Mouse (Mus musculus) splenic B cell, adult 2 months (primary cell): ENCODE data around the gene Hoxa4.

Source experiments
- DNase-seq: peaks from one replicate; pipeline ENCODE4 v3.0.0-alpha.2; 2011; ENCODE audit warnings: low read depth, low spot score
- H3K27me3 ChIP-seq: 2 replicates; pipeline ENCODE4 v1.6.1; 2012; ENCODE audit warnings: mild to moderate bottlenecking, low read length, moderate library complexity, mixed read lengths; ENCODE audit not compliant: control insufficient read depth, poor library complexity, insufficient read depth, severe bottlenecking
- H3K36me3 ChIP-seq: 2 replicates; pipeline ENCODE4 v1.6.1; 2012; ENCODE audit warnings: mild to moderate bottlenecking, low read length, moderate library complexity, mixed read lengths; ENCODE audit not compliant: control insufficient read depth, poor library complexity, insufficient read depth, severe bottlenecking

The Hoxa4 gene

DNA sequence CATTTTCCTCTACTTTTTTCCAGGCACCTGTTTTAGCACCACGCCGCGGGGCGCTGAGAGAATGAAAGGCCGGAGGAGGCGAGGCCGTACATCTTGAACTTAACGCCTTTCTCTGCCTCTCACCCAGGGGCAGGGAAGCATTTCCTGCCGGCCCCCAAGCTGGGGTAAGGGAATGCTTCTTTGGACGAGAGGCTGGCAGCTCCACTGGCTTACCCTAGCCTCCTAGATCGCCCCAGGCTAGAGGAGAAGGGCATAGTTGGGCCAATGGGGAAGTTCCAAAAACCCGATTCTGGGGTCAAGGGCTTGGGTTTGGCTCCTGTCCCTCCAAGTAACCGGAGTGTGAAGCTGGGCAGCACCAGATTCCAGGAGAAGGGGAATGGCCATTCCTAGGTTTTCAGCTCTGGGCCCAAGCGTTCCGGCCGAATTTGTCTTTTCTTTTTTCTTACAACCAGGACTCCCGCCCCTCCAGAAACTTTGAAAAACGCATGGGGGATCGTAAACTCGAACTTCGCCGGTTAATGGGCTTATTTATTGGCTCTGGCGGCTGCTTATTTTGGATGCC, 41.5 kb upstream of the Hoxa4 start:
- no peak for DNase-seq
- peaks cover 10% of the 10 kb centered on the region for H3K27me3 ChIP-seq
- no peaks in the 10 kb centered on the region for H3K36me3 ChIP-seq

DNA sequence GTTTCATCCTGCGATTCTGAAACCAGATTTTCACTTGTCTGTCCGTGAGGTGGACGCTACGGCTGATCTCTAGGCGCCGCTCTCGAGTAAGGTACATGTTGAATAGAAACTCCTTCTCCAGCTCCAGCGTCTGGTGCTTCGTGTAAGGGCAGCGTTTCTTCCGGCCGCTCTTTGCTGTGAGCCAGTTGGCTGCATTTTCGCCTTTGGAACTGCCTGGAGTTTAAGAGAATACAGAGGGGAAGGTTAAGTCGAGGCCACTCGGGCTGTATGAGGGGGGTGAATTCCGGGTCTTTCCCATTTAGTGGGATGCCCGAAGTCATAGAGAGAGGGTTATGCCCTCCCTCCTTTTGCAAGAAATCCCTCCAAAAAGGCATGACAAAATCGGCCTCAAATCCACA, 41.0 kb upstream of the Hoxa4 start:
- Histone ChIP-seq H3K27me3 (peaks cover 10% of the 10 kb centered on the region), H3K36me3 (no peaks in the 10 kb centered on the region)
- DNase-seq: peak; percentile 44

DNA sequence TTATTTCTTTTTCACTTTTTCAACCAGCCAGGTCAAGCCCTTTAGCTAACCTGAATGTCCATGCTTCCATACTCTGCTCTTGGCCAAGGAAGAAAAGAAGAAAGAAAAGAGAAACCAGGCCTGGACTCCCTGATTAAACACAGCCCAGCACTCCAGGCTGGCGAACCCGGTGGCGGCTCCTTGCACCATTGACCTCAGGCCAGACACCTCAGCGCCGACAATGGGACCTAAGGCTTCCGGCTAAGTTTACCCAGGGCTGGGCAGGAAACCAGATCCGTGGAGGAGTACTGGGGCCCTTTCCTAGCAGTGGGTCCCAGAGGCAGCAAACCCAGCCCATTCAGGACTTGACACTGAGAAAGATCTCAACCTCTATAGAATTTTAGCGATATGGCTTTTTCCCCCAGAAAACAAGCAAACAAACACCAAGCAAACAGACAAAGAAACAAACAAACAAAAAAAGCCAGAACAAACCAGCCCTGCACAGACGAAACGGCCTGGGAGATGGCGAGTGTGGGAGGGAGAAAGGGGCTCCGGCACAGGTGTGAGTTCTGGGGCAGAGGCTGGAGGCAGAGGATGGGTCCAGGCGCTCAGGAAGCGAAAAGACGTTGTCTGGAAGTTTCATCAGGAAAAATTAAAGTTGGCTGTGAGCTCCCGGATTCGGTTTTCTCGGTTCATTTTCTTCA, 40.5 kb upstream of the Hoxa4 start:
- Histone ChIP-seq H3K36me3 (no peaks in the 10 kb centered on the region), H3K27me3 (peaks cover 10% of the 10 kb centered on the region)
- DNase-seq: no peak

DNA sequence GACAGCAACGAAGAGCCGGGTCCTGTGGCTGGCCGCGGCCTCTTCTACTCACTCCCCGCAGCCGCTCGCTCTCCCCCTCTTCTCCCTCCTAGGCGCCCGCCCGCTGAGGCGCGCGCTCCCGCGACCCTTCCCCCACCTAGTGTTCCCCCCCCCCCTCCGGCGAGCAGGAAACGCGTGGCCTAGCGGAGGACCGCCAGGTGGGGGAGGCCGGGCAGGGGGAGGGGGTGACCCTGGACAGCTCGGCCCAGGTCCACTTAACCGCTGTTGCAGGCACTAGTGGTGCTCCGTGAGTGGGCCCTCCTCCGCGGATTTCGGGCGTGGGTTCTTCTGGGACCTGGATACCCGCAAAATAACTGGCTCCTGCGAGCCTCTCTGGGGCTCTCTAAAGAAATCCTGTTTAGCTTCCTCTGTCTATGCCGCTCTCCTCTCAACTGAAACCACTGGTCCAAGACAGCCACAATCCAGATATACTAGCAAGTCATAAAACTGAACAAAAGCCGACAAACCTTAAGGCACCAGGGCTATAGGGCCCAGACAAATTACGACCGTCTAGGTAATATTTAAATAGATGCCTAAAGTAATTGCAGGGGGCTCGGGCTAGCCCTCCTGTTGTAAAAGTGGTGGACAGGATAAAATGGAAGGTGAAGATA, 39.1 kb upstream of the Hoxa4 start, which contains the start of gene Hoxa9:
Gene Hoxa9, minus strand, starts transcription at position 574 of the 650 bp plus-strand sequence.
- Histone ChIP-seq H3K27me3 (peaks cover 10% of the 10 kb centered on the region), H3K36me3 (no peaks in the 10 kb centered on the region)
- DNase-seq: peak; percentile 15

DNA sequence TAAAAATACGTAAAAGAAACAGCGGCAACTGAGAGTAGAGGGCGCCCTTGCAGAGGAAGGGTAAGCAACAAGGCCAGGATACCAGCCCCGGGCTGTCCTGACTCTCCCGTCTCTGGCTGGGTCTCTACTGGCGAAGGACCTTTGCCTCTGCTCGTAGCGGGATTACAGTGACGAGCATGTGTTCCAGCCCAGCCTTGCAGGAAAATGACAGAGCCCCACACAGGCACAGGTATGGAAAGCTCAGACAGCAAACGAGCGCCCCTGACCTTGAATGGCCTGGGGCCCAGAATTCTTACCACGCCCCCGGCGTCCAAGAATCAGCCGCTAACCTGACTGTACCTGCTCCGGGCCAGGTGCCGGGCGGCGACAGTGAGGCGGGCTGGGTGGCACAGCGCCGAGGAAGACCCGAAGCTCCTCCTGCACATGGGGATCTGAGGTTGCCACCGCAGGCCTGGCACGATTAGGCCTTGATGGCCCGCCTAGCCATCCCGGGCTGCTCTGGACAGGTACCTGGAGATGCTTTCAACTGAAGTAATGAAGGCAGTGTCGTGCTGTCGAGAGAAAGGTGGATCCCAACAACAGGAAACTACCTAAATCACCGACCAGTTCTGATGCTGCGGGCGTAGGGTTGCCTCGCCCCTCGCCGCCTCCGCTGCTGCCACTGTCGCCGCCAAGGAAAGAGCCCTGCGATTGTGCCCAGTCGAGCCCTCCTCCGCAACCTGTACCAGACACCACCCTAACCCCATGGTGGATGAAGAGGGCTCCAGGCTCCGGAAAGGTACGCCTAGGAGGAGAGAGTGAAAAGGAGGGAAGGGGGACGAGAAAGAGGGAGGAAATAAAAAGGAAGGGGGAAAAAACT, 38.2 kb upstream of the Hoxa4 start:
- Histone ChIP-seq H3K27me3 (peaks cover 10% of the 10 kb centered on the region), H3K36me3 (no peaks in the 10 kb centered on the region)
- DNase-seq: peak; percentile 29

DNA sequence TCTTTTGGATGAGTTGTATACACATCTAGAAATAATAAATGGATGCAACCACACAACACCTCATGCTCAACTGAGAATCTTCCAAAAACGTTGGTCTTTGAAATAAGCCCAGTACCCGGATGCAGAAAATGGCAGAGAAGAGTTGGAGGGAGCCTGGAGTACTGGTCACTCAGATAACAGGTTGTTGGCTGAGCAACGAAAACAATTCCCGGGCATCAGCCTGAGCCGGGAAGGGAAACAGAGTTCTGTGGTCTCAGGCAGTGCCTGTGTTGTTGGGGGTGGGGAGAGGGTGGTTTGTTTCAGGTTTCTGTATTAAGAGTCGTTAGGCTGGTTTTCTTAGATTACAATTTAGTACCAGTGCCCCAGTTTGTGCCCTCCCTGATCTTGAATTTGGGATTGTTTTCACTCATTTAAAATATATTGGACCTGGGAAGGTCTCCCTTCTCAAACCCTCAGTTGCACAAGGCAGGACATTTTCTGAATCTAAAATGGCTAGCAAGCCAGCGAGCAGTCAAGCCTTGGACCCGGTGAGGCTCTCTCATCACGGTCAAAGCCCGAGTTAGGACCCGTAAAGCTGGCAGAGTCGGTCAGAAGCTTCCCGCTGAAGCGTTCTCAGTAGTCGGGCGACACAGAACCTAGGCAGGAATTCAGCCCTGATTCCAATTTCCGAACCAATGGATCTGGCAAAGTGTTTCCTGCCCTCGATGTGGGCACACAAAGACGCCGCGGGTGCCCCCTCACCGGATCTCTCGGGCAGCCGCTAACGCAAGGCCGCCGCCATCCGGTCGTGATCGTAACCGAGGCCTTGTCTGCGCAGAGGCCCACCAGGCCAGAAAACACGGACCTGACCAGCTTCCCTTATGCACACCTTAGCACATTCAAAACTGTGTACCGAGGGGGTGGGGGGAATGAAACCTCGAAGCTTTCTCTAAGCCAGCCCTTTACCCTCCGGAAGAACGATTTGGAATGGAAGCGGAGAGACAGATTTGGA, 37.2 kb upstream of the Hoxa4 start:
- Histone ChIP-seq H3K27me3 (peaks cover 6% of the 10 kb centered on the region), H3K36me3 (no peaks in the 10 kb centered on the region)
- DNase-seq: no peak

DNA sequence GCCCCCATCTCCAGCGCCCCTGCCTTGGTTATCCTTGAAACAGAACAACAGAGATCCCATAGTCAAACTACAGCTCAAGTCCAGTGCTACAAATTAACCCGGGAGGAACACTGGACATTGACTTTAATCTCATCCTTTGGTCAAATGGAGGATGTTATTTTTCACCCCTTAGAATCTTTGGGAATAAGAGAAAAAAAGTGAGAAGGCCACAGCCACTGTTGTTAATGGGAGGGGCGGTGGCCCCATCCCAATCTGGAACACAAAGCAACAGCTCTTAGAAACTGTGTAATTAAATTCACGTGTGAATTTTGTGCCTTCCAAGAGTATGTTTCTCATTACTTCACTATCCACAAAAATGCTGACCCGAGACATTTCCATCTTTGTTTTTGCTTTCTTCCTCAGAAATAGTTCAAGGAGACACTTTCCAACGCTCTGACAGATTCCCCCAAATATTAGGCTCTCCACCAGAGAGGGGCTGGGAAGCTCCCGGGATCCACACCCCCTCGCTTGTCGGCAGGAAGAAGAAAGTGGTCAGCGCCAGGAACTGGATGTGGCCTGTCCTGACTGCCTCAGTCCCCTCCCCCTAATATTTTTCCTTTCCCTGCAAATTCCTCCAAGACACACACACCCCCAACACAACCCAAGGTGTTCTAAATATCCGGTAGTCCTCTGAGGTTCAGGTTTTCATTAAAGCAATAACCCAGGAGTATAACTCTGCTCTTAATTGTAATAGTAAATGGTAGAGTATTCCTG, 36.1 kb upstream of the Hoxa4 start:
- no peak for DNase-seq
- peaks cover 7% of the 10 kb centered on the region for H3K27me3 ChIP-seq
- no peaks in the 10 kb centered on the region for H3K36me3 ChIP-seq

DNA sequence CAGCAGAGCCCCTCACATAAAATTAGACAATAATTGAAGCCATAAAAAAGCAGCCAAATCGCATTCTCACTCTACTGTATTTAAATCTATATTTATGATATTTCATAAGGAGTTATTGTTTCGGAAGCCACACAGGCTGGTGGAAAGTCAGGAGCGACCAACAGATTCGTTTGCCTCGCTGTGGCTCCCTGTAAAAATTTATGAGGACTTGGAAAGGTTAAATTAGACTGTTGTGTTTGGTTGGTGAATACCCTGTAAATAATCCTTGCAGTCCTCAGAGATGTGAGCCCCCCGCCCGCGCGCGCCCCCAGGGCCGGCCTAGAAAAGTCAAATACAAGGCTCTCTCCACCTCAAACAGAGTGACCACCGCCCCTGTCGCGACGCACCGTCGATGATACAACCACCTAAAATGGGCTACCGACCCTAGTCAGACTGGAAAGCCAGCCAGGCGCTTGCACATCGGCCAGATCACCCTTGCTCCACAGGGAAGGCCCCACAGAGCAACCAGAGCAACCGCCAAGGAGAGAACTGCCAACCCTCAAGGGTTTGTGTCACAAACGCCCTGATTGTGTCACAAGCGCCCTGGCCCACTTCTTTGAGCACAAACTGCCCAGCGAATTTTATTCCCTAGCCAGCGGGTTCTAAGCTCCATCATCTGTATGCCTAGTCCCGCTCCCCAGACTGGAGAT, 35.2 kb upstream of the Hoxa4 start:
- H3K36me3 ChIP-seq: no peaks in the 10 kb centered on the region
- peaks cover 5% of the 10 kb centered on the region for H3K27me3 ChIP-seq
- DNase-seq: no peak

DNA sequence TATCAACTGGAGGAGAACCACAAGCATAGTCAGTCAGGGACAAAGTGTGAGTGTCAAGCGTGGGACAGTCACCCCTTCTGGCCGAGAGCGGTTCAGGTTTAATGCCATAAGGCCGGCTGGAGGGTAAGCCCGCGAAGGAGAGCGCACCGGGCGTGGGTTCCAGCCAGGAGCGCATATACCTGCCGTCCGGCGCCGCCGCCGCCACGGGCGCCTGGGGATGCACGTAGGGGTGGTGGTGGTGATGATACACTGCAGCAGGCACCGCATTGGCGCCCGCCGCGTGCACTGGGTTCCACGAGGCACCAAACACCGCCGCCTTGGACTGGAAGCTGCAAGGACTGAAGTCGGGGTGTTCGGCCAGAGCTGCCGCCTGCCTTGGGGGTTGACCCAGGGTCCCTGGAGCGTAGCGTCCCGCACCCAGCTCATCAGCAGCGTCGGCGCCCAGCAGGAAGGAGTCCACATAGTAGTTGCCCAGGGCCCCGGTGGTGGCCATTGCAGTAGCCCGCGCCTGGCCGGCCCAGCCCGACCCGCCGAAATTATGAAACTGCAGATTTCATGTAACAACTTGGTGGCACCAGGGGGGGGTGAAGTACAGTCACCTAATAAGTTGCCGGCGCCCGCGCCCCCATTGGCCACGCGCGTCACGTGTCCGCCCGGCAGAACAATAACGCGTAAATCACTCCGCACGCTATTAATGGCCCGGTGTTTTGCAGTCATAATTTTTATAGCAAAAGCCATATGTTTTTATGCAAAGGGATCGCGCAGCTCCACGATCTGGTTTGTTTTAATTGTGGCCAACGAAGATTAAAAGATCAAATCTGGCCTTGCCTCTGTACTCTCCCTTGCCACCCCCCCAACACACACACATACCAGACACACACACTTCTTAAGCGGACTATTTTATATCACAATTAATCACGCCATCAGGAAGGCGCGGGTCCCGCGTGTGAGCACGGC, 34.3 kb upstream of the Hoxa4 start:
- Histone ChIP-seq H3K36me3 (no peaks in the 10 kb centered on the region), H3K27me3 (peaks cover 5% of the 10 kb centered on the region)
- no peak for DNase-seq

DNA sequence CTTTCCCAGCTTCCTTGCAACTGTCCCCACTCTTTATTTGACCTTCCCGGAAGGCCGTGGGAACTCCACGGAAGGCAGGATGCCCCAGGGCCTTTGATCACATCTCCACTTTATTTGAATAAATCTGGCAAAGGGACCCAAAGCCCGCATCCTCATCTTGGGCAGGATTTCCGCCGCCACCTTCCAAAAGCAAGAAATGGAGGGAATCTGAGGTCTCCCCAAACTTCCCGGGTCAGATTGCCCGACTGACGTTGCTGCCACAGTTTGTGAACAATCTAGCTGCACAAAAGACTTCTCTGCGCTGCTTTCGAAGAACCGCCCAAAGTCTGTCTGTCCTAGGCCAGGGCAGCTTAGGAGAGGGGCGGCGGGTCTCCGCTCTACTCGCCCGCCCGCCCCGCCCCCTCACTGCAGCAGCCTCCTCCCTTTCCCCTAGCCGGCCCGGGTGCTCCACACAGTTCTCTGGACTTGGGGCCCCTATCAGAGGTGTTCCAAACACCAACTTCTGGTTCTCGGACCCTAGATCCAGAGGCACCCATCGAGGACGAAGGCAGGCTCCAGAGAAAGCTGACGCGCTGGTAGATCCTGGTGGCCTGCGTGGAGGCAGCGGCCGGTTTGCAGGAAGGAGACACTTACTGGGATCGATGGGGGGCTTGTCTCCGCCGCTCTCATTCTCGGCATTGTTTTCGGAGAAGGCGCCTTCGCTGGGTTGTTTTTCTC, 33.5 kb upstream of the Hoxa4 start:
- no peaks in the 10 kb centered on the region for H3K36me3 ChIP-seq
- peaks cover 5% of the 10 kb centered on the region for H3K27me3 ChIP-seq
- peak; percentile 20 for DNase-seq

DNA sequence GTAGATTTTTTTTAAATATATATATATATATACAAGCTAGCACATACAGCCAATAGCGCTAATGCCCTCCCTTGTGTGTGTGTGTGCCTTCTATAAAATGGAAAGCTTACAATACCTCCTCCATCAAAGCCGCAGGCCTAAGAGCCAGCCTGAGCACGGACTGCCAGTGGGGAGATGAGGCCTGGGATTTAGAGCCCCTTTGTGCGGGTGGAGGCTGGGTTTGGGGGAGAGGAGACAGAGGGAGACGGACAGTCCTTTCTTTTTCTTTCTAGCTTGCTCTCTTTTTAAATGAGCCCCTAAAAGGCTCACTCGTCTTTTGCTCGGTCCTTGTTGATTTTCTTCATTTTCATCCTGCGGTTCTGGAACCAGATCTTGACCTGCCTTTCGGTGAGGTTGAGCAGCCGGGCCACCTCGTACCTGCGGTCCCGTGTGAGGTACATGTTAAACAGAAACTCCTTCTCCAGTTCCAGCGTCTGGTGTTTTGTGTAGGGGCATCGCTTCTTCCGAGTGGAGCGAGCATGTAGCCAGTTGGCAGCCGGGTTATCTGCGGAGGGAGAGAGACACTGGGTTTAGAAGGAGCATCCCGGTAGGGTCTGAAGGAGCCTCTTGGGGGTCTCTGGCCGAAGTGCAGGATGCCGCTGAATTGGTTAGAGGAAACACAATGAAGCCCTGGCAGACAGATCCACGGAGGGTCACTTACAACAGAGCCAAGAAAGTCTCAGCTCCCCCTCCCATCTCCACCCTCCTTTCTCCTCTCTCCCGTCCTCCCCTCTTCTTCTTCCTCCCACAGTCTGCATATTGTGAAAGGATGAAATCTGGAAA, 32.6 kb upstream of the Hoxa4 start:
- peaks cover 4% of the 10 kb centered on the region for H3K27me3 ChIP-seq
- peak; percentile 26 for DNase-seq
- H3K36me3 ChIP-seq: no peaks in the 10 kb centered on the region
